Mouse (Mus musculus) 416B (cell line): Measurements from ENCODE around the gene Amer2.

Experiments used
- DNase-seq: peaks from one replicate; pipeline ENCODE4 v3.0.0; 2011; ENCODE audit warnings: low read depth

The Amer2 gene

GRCm38 (mm10) chr14:60386591-60387501, 13.8 kb downstream of the Amer2 start:
- DNase-seq: no peak

GRCm38 (mm10) chr14:60388332-60388731, 15.3 kb downstream of the Amer2 start:
- DNase-seq: no peak

GRCm38 (mm10) chr14:60392202-60392601, 19.1 kb downstream of the Amer2 start:
- no peak for DNase-seq

- DNase-seq: no peak
Observed at GRCm38 (mm10) chr14:60397321-60397720, 24.3 kb downstream of the Amer2 start.

- DNase-seq: no peak
Observed at GRCm38 (mm10) chr14:60398861-60399260, 25.8 kb downstream of the Amer2 start.

GRCm38 (mm10) chr14:60403228-60403627, 30.2 kb downstream of the Amer2 start:
- no peak for DNase-seq

- DNase-seq: no peak
Observed at GRCm38 (mm10) chr14:60405829-60406228, 32.8 kb downstream of the Amer2 start.

GRCm38 (mm10) chr14:60406543-60406942, 33.5 kb downstream of the Amer2 start:
- no peak for DNase-seq

GRCm38 (mm10) chr14:60407319-60407718, 34.3 kb downstream of the Amer2 start:
- DNase-seq: no peak

GRCm38 (mm10) chr14:60409702-60410491, 36.8 kb downstream of the Amer2 start:
- DNase-seq: no peak

GRCm38 (mm10) chr14:60411229-60411628, 38.2 kb downstream of the Amer2 start:
- no peak for DNase-seq

GRCm38 (mm10) chr14:60414691-60415090, 41.6 kb downstream of the Amer2 start:
- no peak for DNase-seq

GRCm38 (mm10) chr14:60417924-60418323, 44.9 kb downstream of the Amer2 start:
- no peak for DNase-seq

GRCm38 (mm10) chr14:60422920-60423319, 49.9 kb downstream of the Amer2 start:
- peak; percentile 17 for DNase-seq

GRCm38 (mm10) chr14:60424174-60424573, 51.1 kb downstream of the Amer2 start:
- DNase-seq: no peak

GRCm38 (mm10) chr14:60425553-60425952, 52.5 kb downstream of the Amer2 start:
- DNase-seq: peak; percentile 68

- no peak for DNase-seq
Observed at GRCm38 (mm10) chr14:60427896-60428295, 54.8 kb downstream of the Amer2 start.

GRCm38 (mm10) chr14:60429513-60429912, 56.5 kb downstream of the Amer2 start:
- DNase-seq: no peak

GRCm38 (mm10) chr14:60431515-60431914, 58.5 kb downstream of the Amer2 start:
- DNase-seq: no peak

- peak; percentile 22 for DNase-seq
Observed at GRCm38 (mm10) chr14:60432136-60432535, 59.1 kb downstream of the Amer2 start.

GRCm38 (mm10) chr14:60435515-60435914, 62.5 kb downstream of the Amer2 start:
- DNase-seq: peak; percentile 28

GRCm38 (mm10) chr14:60436364-60436763, 63.3 kb downstream of the Amer2 start:
- no peak for DNase-seq
